Mouse (Mus musculus): ENCODE data around the gene Oaz3. TPM values are rescaled to one million over a fixed set of nuclear protein-coding genes. Genes with fewer than 3 reads are reported as not detected.

Oaz3 gene
- total and polyA plus RNA-seq, 3 experiments = 0.89 to 0.91 TPM; not detected in 1

DNA sequence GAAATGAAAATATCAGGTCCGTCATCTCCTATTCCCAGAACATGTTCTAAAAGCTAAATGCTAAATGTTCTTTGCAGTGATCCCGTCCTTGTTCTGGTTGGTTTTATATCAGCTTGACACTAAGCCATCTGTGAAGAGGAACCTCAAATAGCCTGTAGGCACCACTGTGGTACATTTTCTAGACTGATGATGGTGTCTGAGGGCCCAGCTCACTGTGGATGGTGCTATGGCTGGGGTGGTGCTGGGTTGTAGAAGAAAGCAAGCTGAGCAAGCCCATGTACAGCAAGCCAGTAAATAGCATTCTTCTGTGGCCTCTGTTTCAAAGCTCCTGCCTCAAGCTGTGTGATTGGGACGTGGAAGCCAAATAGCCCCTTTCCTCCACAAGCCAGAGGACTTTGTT, 13.3 kb upstream of the Oaz3 start:
- H3K27me3 ChIP-seq (ENCODE audit: control insufficient read depth in 1 of 2, insufficient read depth in 2 of 2, low read length in 2 of 2) = no peaks in the 10 kb centered on the region
- H3K4me3 ChIP-seq (ENCODE audit: control insufficient read depth in 1 of 2, insufficient read depth in 1 of 2, low read depth in 2 of 2, low read length in 2 of 2) = peak overlapping the region in 1 of 2 experiments; percentile 36; a peak in 2 of 4 replicates
- no peaks in the 10 kb centered on the region for H3K79me2 ChIP-seq (ENCODE audit: control insufficient read depth, insufficient read depth, low read length, poor library complexity)
- no peak overlapping the region for H3K27ac ChIP-seq (ENCODE audit: control insufficient read depth, low read depth, low read length)
- H3K9me3 ChIP-seq (replicated peaks; ENCODE audit: insufficient read depth, low read length) = no peaks in the 10 kb centered on the region
- H3K9ac ChIP-seq (ENCODE audit: control insufficient read depth, low read depth, low read length, poor library complexity, severe bottlenecking) = no peak overlapping the region
- H3K36me3 ChIP-seq (ENCODE audit: control insufficient read depth in 1 of 2, insufficient read depth in 2 of 2, low read length in 2 of 2) = peaks cover 0 to 3% of the 10 kb centered on the region in 2 experiments; a peak in 1 of 4 replicates
- no peak for TF ChIP-seq ZMIZ1 (IDR thresholded peaks at IDR 0.05; ENCODE audit: low read depth, low read length)
- TF ChIP-seq ETS1 (IDR thresholded peaks at IDR 0.05; ENCODE audit: low read depth, low read length) = no peak
- TF ChIP-seq MXI1 (IDR thresholded peaks at IDR 0.05; ENCODE audit: low read depth, low read length) = no peak
- no peak for TF ChIP-seq USF2 (IDR thresholded peaks at IDR 0.05; ENCODE audit: borderline replicate concordance in 1 of 2, insufficient read depth in 1 of 2, low read depth in 1 of 2, low read length in 2 of 2)
- no peak for TF ChIP-seq ZC3H11A (IDR thresholded peaks at IDR 0.05; ENCODE audit: low read depth, low read length)
- no peak for TF ChIP-seq CTCF (IDR thresholded peaks at IDR 0.05 in 2 of 3, conservative IDR thresholded peaks at IDR 0.05 in 1 of 3; ENCODE audit: control insufficient read depth in 1 of 3, insufficient read depth in 1 of 3, low read depth in 2 of 3, low read length in 3 of 3, poor library complexity in 1 of 3, severe bottlenecking in 1 of 3)
- TF ChIP-seq POLR2A (IDR thresholded peaks at IDR 0.05; ENCODE audit: control insufficient read depth in 1 of 2, insufficient read depth in 1 of 2, low read depth in 1 of 2, low read length in 2 of 2, poor library complexity in 1 of 2) = no peak
- no peak for TF ChIP-seq ZNF384 (IDR thresholded peaks at IDR 0.05; ENCODE audit: low read depth, low read length)
- TF ChIP-seq TAL1 (IDR thresholded peaks at IDR 0.05; ENCODE audit: low read length) = no peak
- no peak for TF ChIP-seq MAFK (IDR thresholded peaks at IDR 0.05; ENCODE audit: borderline replicate concordance, low read depth, low read length)
- no peak for DNase-seq (ENCODE audit: low read depth, low spot score)
- H3K4me1 ChIP-seq (ENCODE audit: control insufficient read depth in 1 of 2, insufficient read depth in 2 of 2, low read length in 2 of 2) = 0 out of 4 replicates have a peak, but pooled peaks cover 0 to 2% of the 10 kb centered on the region in 2 experiments

- Histone ChIP-seq H3K9ac (ENCODE audit: control insufficient read depth, low read depth, low read length, poor library complexity, severe bottlenecking) (peak overlapping the region; percentile 35; the same call in 1 of the 2 replicates), H3K4me1 (ENCODE audit: control insufficient read depth in 1 of 2, insufficient read depth in 2 of 2, low read length in 2 of 2) (0 out of 4 replicates have a peak, but pooled peaks cover 0 to 2% of the 10 kb centered on the region in 2 experiments), H3K79me2 (ENCODE audit: control insufficient read depth, insufficient read depth, low read length, poor library complexity) (no peaks in the 10 kb centered on the region), H3K4me3 (ENCODE audit: control insufficient read depth in 1 of 2, insufficient read depth in 1 of 2, low read depth in 2 of 2, low read length in 2 of 2) (peak overlapping the region; percentile 36 to 44), H3K36me3 (ENCODE audit: control insufficient read depth in 1 of 2, insufficient read depth in 2 of 2, low read length in 2 of 2) (peaks cover 0 to 3% of the 10 kb centered on the region in 2 experiments; a peak in 1 of 4 replicates), H3K27ac (ENCODE audit: control insufficient read depth, low read depth, low read length) (no peak overlapping the region), H3K9me3 (replicated peaks; ENCODE audit: insufficient read depth, low read length) (no peaks in the 10 kb centered on the region), H3K27me3 (ENCODE audit: control insufficient read depth in 1 of 2, insufficient read depth in 2 of 2, low read length in 2 of 2) (no peaks in the 10 kb centered on the region)
- DNase-seq (ENCODE audit: low read depth, low spot score) = peak; percentile 97
- TF ChIP-seq POLR2A (IDR thresholded peaks at IDR 0.05; ENCODE audit: control insufficient read depth in 1 of 2, insufficient read depth in 1 of 2, low read depth in 1 of 2, low read length in 2 of 2, poor library complexity in 1 of 2) (no peak), ZC3H11A (IDR thresholded peaks at IDR 0.05; ENCODE audit: low read depth, low read length) (peak; percentile 99), MYB (IDR thresholded peaks at IDR 0.05; ENCODE audit: low read depth, low read length) (no peak), KAT2A (conservative IDR thresholded peaks at IDR 0.05; ENCODE audit: low read depth, low read length) (no peak), SMC3 (IDR thresholded peaks at IDR 0.05; ENCODE audit: low read depth, low read length) (peak; percentile 99), SIN3A (IDR thresholded peaks at IDR 0.05; ENCODE audit: low read length) (peak; percentile 89), GABPA (IDR thresholded peaks at IDR 0.05; ENCODE audit: low read depth, low read length) (no peak), MAX (IDR thresholded peaks at IDR 0.05; ENCODE audit: low read length) (0 out of 2 replicates have a peak, but pooled peaks have one; percentile 9), HCFC1 (IDR thresholded peaks at IDR 0.05; ENCODE audit: low read depth, low read length) (peak; percentile 67), EP300 (IDR thresholded peaks at IDR 0.05; ENCODE audit: low read depth in 1 of 2, low read length in 2 of 2) (peak in 1 of 2 experiments; percentile 42; a peak in 1 of 4 replicates), MAFK (IDR thresholded peaks at IDR 0.05; ENCODE audit: borderline replicate concordance, low read depth, low read length) (no peak), NRF1 (IDR thresholded peaks at IDR 0.05; ENCODE audit: insufficient read depth, low read depth, low read length, poor library complexity, severe bottlenecking) (0 out of 2 replicates have a peak, but pooled peaks have one; percentile 10), USF2 (IDR thresholded peaks at IDR 0.05; ENCODE audit: borderline replicate concordance in 1 of 2, insufficient read depth in 1 of 2, low read depth in 1 of 2, low read length in 2 of 2) (no peak), ELF1 (IDR thresholded peaks at IDR 0.05; ENCODE audit: low read depth, low read length) (peak; percentile 20; the same call in 1 of the 2 replicates), UBTF (IDR thresholded peaks at IDR 0.05; ENCODE audit: borderline replicate concordance, insufficient read depth, low read depth, low read length) (no peak), GATA1 (IDR thresholded peaks at IDR 0.05; ENCODE audit: low read depth, low read length) (no peak), MYC (IDR thresholded peaks at IDR 0.05; ENCODE audit: low read depth, low read length) (peak; percentile 62; the same call in 1 of the 2 replicates), ZMIZ1 (IDR thresholded peaks at IDR 0.05; ENCODE audit: low read depth, low read length) (peak; percentile 58; the same call in 1 of the 2 replicates), TBP (IDR thresholded peaks at IDR 0.05; ENCODE audit: low read depth, low read length) (no peak), TAL1 (IDR thresholded peaks at IDR 0.05; ENCODE audit: low read length) (no peak), RAD21 (IDR thresholded peaks at IDR 0.05; ENCODE audit: low read depth, low read length) (no peak; the same call in none of the 2 replicates), E2F4 (IDR thresholded peaks at IDR 0.05; ENCODE audit: borderline replicate concordance, low read depth, low read length) (no peak), MXI1 (IDR thresholded peaks at IDR 0.05; ENCODE audit: low read depth, low read length) (peak; percentile 66; the same call in 1 of the 2 replicates), CTCF (IDR thresholded peaks at IDR 0.05 in 2 of 3, conservative IDR thresholded peaks at IDR 0.05 in 1 of 3; ENCODE audit: control insufficient read depth in 1 of 3, insufficient read depth in 1 of 3, low read depth in 2 of 3, low read length in 3 of 3, poor library complexity in 1 of 3, severe bottlenecking in 1 of 3) (peak; percentile 80 to 99 (median 95)), ZNF384 (IDR thresholded peaks at IDR 0.05; ENCODE audit: low read depth, low read length) (peak; percentile 42; the same call in 1 of the 2 replicates), MAZ (IDR thresholded peaks at IDR 0.05; ENCODE audit: low read depth, low read length) (peak; percentile 86; the same call in 1 of the 2 replicates)
Measured at GRCm38 (mm10) chr3:94456529-94457000, 12.8 kb upstream of the Oaz3 start.

Measured in MEL (cell line).